Mouse (Mus musculus): ENCODE results near the gene Clec2d.

Gene Clec2d

GRCm38 (mm10) chr6:129202306-129202705, 21.9 kb downstream of the Clec2d start:
- no peaks in the 10 kb centered on the region for H3K4me1 ChIP-seq (replicated peaks; ENCODE audit: low read depth, low read length)
- no peaks in the 10 kb centered on the region for H3K27me3 ChIP-seq (ENCODE audit: insufficient read depth, low read length)
- H3K4me3 ChIP-seq (replicated peaks; ENCODE audit: low read length) = no peak overlapping the region
- TF ChIP-seq NANOG (IDR thresholded peaks at IDR 0.05; ENCODE audit: borderline replicate concordance, low read length) (no peak), POU5F1 (IDR thresholded peaks at IDR 0.05; ENCODE audit: borderline replicate concordance, low read length) (no peak), CTCF (conservative IDR thresholded peaks at IDR 0.05; ENCODE audit: low read length) (no peak)
- no peaks in the 10 kb centered on the region for H3K36me3 ChIP-seq (ENCODE audit: insufficient read depth, low read length)
- peaks cover 40% of the 10 kb centered on the region for H3K9me3 ChIP-seq (ENCODE audit: low read length)

- TF ChIP-seq CTCF (conservative IDR thresholded peaks at IDR 0.05; ENCODE audit: low read length) (no peak), NANOG (IDR thresholded peaks at IDR 0.05; ENCODE audit: borderline replicate concordance, low read length) (no peak), POU5F1 (IDR thresholded peaks at IDR 0.05; ENCODE audit: borderline replicate concordance, low read length) (no peak)
- Histone ChIP-seq H3K4me3 (replicated peaks; ENCODE audit: low read length) (no peak overlapping the region), H3K36me3 (ENCODE audit: insufficient read depth, low read length) (no peaks in the 10 kb centered on the region)
Measured at GRCm38 (mm10) chr6:129204342-129204741, 23.9 kb downstream of the Clec2d start.

GRCm38 (mm10) chr6:129204838-129205237, 24.4 kb downstream of the Clec2d start:
- peaks cover 25% of the 10 kb centered on the region for H3K9me3 ChIP-seq (ENCODE audit: low read length)
- no peaks in the 10 kb centered on the region for H3K27me3 ChIP-seq (ENCODE audit: insufficient read depth, low read length)

More at GRCm38 (mm10) chr6:129204342-129204741, 23.9 kb downstream of the Clec2d start:
- no peaks in the 10 kb centered on the region for H3K4me1 ChIP-seq (replicated peaks; ENCODE audit: low read depth, low read length)
- no peaks in the 10 kb centered on the region for H3K27me3 ChIP-seq (ENCODE audit: insufficient read depth, low read length)
- peaks cover 29% of the 10 kb centered on the region for H3K9me3 ChIP-seq (ENCODE audit: low read length)

GRCm38 (mm10) chr6:129208891-129209519, 28.6 kb downstream of the Clec2d start:
- no peak overlapping the region for H3K4me3 ChIP-seq (replicated peaks; ENCODE audit: low read length)
- no peaks in the 10 kb centered on the region for H3K4me1 ChIP-seq (replicated peaks; ENCODE audit: low read depth, low read length)
- TF ChIP-seq CTCF (conservative IDR thresholded peaks at IDR 0.05; ENCODE audit: low read length) = no peak
- TF ChIP-seq POU5F1 (IDR thresholded peaks at IDR 0.05; ENCODE audit: borderline replicate concordance, low read length) = no peak
- TF ChIP-seq NANOG (IDR thresholded peaks at IDR 0.05; ENCODE audit: borderline replicate concordance, low read length) = no peak
- no peaks in the 10 kb centered on the region for H3K27me3 ChIP-seq (ENCODE audit: insufficient read depth, low read length)
- no peaks in the 10 kb centered on the region for H3K36me3 ChIP-seq (ENCODE audit: insufficient read depth, low read length)
- no peaks in the 10 kb centered on the region for H3K9me3 ChIP-seq (ENCODE audit: low read length)

More at GRCm38 (mm10) chr6:129204838-129205237, 24.4 kb downstream of the Clec2d start:
- H3K4me1 ChIP-seq (replicated peaks; ENCODE audit: low read depth, low read length) = no peaks in the 10 kb centered on the region
- no peaks in the 10 kb centered on the region for H3K36me3 ChIP-seq (ENCODE audit: insufficient read depth, low read length)
- H3K4me3 ChIP-seq (replicated peaks; ENCODE audit: low read length) = no peak overlapping the region
- no peak for TF ChIP-seq CTCF (conservative IDR thresholded peaks at IDR 0.05; ENCODE audit: low read length)
- no peak for TF ChIP-seq NANOG (IDR thresholded peaks at IDR 0.05; ENCODE audit: borderline replicate concordance, low read length)
- TF ChIP-seq POU5F1 (IDR thresholded peaks at IDR 0.05; ENCODE audit: borderline replicate concordance, low read length) = no peak

GRCm38 (mm10) chr6:129209785-129210446, 29.5 kb downstream of the Clec2d start:
- no peaks in the 10 kb centered on the region for H3K9me3 ChIP-seq (ENCODE audit: low read length)
- H3K36me3 ChIP-seq (ENCODE audit: insufficient read depth, low read length) = no peaks in the 10 kb centered on the region
- no peak overlapping the region for H3K4me3 ChIP-seq (replicated peaks; ENCODE audit: low read length)
- no peaks in the 10 kb centered on the region for H3K27me3 ChIP-seq (ENCODE audit: insufficient read depth, low read length)
- no peaks in the 10 kb centered on the region for H3K4me1 ChIP-seq (replicated peaks; ENCODE audit: low read depth, low read length)
- no peak for TF ChIP-seq NANOG (IDR thresholded peaks at IDR 0.05; ENCODE audit: borderline replicate concordance, low read length)
- TF ChIP-seq POU5F1 (IDR thresholded peaks at IDR 0.05; ENCODE audit: borderline replicate concordance, low read length) = no peak
- TF ChIP-seq CTCF (conservative IDR thresholded peaks at IDR 0.05; ENCODE audit: low read length) = no peak

- no peaks in the 10 kb centered on the region for H3K9me3 ChIP-seq (ENCODE audit: low read length)
- no peaks in the 10 kb centered on the region for H3K36me3 ChIP-seq (ENCODE audit: insufficient read depth, low read length)
- no peaks in the 10 kb centered on the region for H3K4me1 ChIP-seq (replicated peaks; ENCODE audit: low read depth, low read length)
- no peak for TF ChIP-seq CTCF (conservative IDR thresholded peaks at IDR 0.05; ENCODE audit: low read length)
- no peak for TF ChIP-seq POU5F1 (IDR thresholded peaks at IDR 0.05; ENCODE audit: borderline replicate concordance, low read length)
- no peak for TF ChIP-seq NANOG (IDR thresholded peaks at IDR 0.05; ENCODE audit: borderline replicate concordance, low read length)
- no peaks in the 10 kb centered on the region for H3K27me3 ChIP-seq (ENCODE audit: insufficient read depth, low read length)
- H3K4me3 ChIP-seq (replicated peaks; ENCODE audit: low read length) = no peak overlapping the region
Measured at GRCm38 (mm10) chr6:129210447-129210790, 30.0 kb downstream of the Clec2d start.

GRCm38 (mm10) chr6:129212421-129213195, 32.2 kb downstream of the Clec2d start:
- Histone ChIP-seq H3K36me3 (ENCODE audit: insufficient read depth, low read length) (no peaks in the 10 kb centered on the region), H3K9me3 (ENCODE audit: low read length) (no peaks in the 10 kb centered on the region; the same call in 1 of the 2 replicates), H3K4me3 (replicated peaks; ENCODE audit: low read length) (no peak overlapping the region), H3K4me1 (replicated peaks; ENCODE audit: low read depth, low read length) (no peaks in the 10 kb centered on the region), H3K27me3 (ENCODE audit: insufficient read depth, low read length) (no peaks in the 10 kb centered on the region)
- no peak for TF ChIP-seq NANOG (IDR thresholded peaks at IDR 0.05; ENCODE audit: borderline replicate concordance, low read length)
- TF ChIP-seq CTCF (conservative IDR thresholded peaks at IDR 0.05; ENCODE audit: low read length) = no peak
- no peak for TF ChIP-seq POU5F1 (IDR thresholded peaks at IDR 0.05; ENCODE audit: borderline replicate concordance, low read length)

- H3K27me3 ChIP-seq (ENCODE audit: insufficient read depth, low read length) = no peaks in the 10 kb centered on the region
- TF ChIP-seq POU5F1 (IDR thresholded peaks at IDR 0.05; ENCODE audit: borderline replicate concordance, low read length) = no peak
- TF ChIP-seq NANOG (IDR thresholded peaks at IDR 0.05; ENCODE audit: borderline replicate concordance, low read length) = no peak
- no peak for TF ChIP-seq CTCF (conservative IDR thresholded peaks at IDR 0.05; ENCODE audit: low read length)
- no peaks in the 10 kb centered on the region; the same call in 1 of the 2 replicates for H3K9me3 ChIP-seq (ENCODE audit: low read length)
- no peak overlapping the region for H3K4me3 ChIP-seq (replicated peaks; ENCODE audit: low read length)
- no peaks in the 10 kb centered on the region for H3K36me3 ChIP-seq (ENCODE audit: insufficient read depth, low read length)
- no peaks in the 10 kb centered on the region for H3K4me1 ChIP-seq (replicated peaks; ENCODE audit: low read depth, low read length)
Measured at GRCm38 (mm10) chr6:129213497-129213896, 33.1 kb downstream of the Clec2d start.
